Mouse (Mus musculus): Measurements from ENCODE around the gene Pear1. TPM values are rescaled to one million over a fixed set of nuclear protein-coding genes. Genes with fewer than 3 reads are reported as not detected.

The Pear1 gene
- polyA plus RNA-seq, 1 experiment from 2014 or later: 3.6 TPM

GRCm38 (mm10) chr3:87846186-87846585 lies 22.1 kb upstream of the Pear1 start:
- no peaks in the 10 kb centered on the region for H3K9me3 ChIP-seq (ENCODE audit: control insufficient read depth, low read length)
- WGBS: 63% methylated on average over 4 of the region's 4 CpGs
- no peaks in the 10 kb centered on the region for H3K27me3 ChIP-seq (ENCODE audit: control insufficient read depth, insufficient read depth, low read length)
- H3K4me3 ChIP-seq (ENCODE audit: low read depth, low read length): no peak overlapping the region
- no peaks in the 10 kb centered on the region for H3K4me1 ChIP-seq (ENCODE audit: control insufficient read depth, insufficient read depth, low read length)
- H3K9ac ChIP-seq (replicated peaks; ENCODE audit: low read depth, low read length): no peak overlapping the region
- no peaks in the 10 kb centered on the region for H3K36me3 ChIP-seq (ENCODE audit: control insufficient read depth, insufficient read depth, low read length)
- no peak overlapping the region for H3K27ac ChIP-seq (ENCODE audit: low read depth, low read length)
- H3K4me2 ChIP-seq (ENCODE audit: low read depth, low read length): no peak overlapping the region
- ATAC-seq (ENCODE audit: low read depth): no peak

- H3K27ac ChIP-seq (ENCODE audit: low read depth, low read length): no peak overlapping the region
- H3K27me3 ChIP-seq (ENCODE audit: control insufficient read depth, insufficient read depth, low read length): no peaks in the 10 kb centered on the region
- ATAC-seq (ENCODE audit: low read depth): no peak
- H3K9me3 ChIP-seq (ENCODE audit: control insufficient read depth, low read length): no peaks in the 10 kb centered on the region
- no peaks in the 10 kb centered on the region for H3K4me1 ChIP-seq (ENCODE audit: control insufficient read depth, insufficient read depth, low read length)
- no peak overlapping the region for H3K4me3 ChIP-seq (ENCODE audit: low read depth, low read length)
- H3K9ac ChIP-seq (replicated peaks; ENCODE audit: low read depth, low read length): no peak overlapping the region
- no peak overlapping the region for H3K4me2 ChIP-seq (ENCODE audit: low read depth, low read length)
- no peaks in the 10 kb centered on the region for H3K36me3 ChIP-seq (ENCODE audit: control insufficient read depth, insufficient read depth, low read length)
- WGBS: 88% methylated on average over 4 of the region's 4 CpGs
These were observed 20.9 kb upstream of the Pear1 start for GRCm38 (mm10) chr3:87844981-87845380.

- no peak overlapping the region for H3K4me2 ChIP-seq (ENCODE audit: low read depth, low read length)
- H3K4me1 ChIP-seq (ENCODE audit: control insufficient read depth, insufficient read depth, low read length): no peaks in the 10 kb centered on the region
- H3K9ac ChIP-seq (replicated peaks; ENCODE audit: low read depth, low read length): no peak overlapping the region
- H3K36me3 ChIP-seq (ENCODE audit: control insufficient read depth, insufficient read depth, low read length): no peaks in the 10 kb centered on the region
- no peaks in the 10 kb centered on the region for H3K27me3 ChIP-seq (ENCODE audit: control insufficient read depth, insufficient read depth, low read length)
- no peak overlapping the region for H3K27ac ChIP-seq (ENCODE audit: low read depth, low read length)
- H3K9me3 ChIP-seq (ENCODE audit: control insufficient read depth, low read length): no peaks in the 10 kb centered on the region
- ATAC-seq (ENCODE audit: low read depth): no peak
- H3K4me3 ChIP-seq (ENCODE audit: low read depth, low read length): no peak overlapping the region
These were observed 16.8 kb upstream of the Pear1 start for GRCm38 (mm10) chr3:87840858-87841257.

GRCm38 (mm10) chr3:87838622-87839021 lies 14.5 kb upstream of the Pear1 start:
- Histone ChIP-seq H3K4me2 (ENCODE audit: low read depth, low read length) (no peak overlapping the region), H3K36me3 (ENCODE audit: control insufficient read depth, insufficient read depth, low read length) (no peaks in the 10 kb centered on the region), H3K4me3 (ENCODE audit: low read depth, low read length) (no peak overlapping the region), H3K4me1 (ENCODE audit: control insufficient read depth, insufficient read depth, low read length) (no peaks in the 10 kb centered on the region), H3K27me3 (ENCODE audit: control insufficient read depth, insufficient read depth, low read length) (no peaks in the 10 kb centered on the region), H3K9ac (replicated peaks; ENCODE audit: low read depth, low read length) (no peak overlapping the region), H3K27ac (ENCODE audit: low read depth, low read length) (no peak overlapping the region), H3K9me3 (ENCODE audit: control insufficient read depth, low read length) (no peaks in the 10 kb centered on the region)
- WGBS: 0% methylated on average over 4 of the region's 4 CpGs
- no peak for ATAC-seq (ENCODE audit: low read depth)

GRCm38 (mm10) chr3:87833482-87833881 lies 9.4 kb upstream of the Pear1 start:
- ATAC-seq (ENCODE audit: low read depth): no peak
- no peak overlapping the region for H3K4me2 ChIP-seq (ENCODE audit: low read depth, low read length)
- no peaks in the 10 kb centered on the region for H3K27me3 ChIP-seq (ENCODE audit: control insufficient read depth, insufficient read depth, low read length)
- no peaks in the 10 kb centered on the region for H3K36me3 ChIP-seq (ENCODE audit: control insufficient read depth, insufficient read depth, low read length)
- H3K4me3 ChIP-seq (ENCODE audit: low read depth, low read length): no peak overlapping the region
- WGBS: 66% methylated on average over 5 of the region's 5 CpGs
- no peak overlapping the region for H3K27ac ChIP-seq (ENCODE audit: low read depth, low read length)
- no peaks in the 10 kb centered on the region for H3K4me1 ChIP-seq (ENCODE audit: control insufficient read depth, insufficient read depth, low read length)
- H3K9ac ChIP-seq (replicated peaks; ENCODE audit: low read depth, low read length): no peak overlapping the region
- no peaks in the 10 kb centered on the region for H3K9me3 ChIP-seq (ENCODE audit: control insufficient read depth, low read length)

GRCm38 (mm10) chr3:87832109-87832859 lies 8.2 kb upstream of the Pear1 start:
- H3K4me1 ChIP-seq (ENCODE audit: control insufficient read depth, insufficient read depth, low read length): no peaks in the 10 kb centered on the region
- no peak overlapping the region for H3K4me2 ChIP-seq (ENCODE audit: low read depth, low read length)
- no peak overlapping the region for H3K27ac ChIP-seq (ENCODE audit: low read depth, low read length)
- no peaks in the 10 kb centered on the region for H3K9me3 ChIP-seq (ENCODE audit: control insufficient read depth, low read length)
- H3K27me3 ChIP-seq (ENCODE audit: control insufficient read depth, insufficient read depth, low read length): no peaks in the 10 kb centered on the region
- no peak overlapping the region for H3K4me3 ChIP-seq (ENCODE audit: low read depth, low read length)
- H3K36me3 ChIP-seq (ENCODE audit: control insufficient read depth, insufficient read depth, low read length): no peaks in the 10 kb centered on the region
- WGBS: 88% methylated on average over 7 of the region's 7 CpGs
- ATAC-seq (ENCODE audit: low read depth): no peak
- H3K9ac ChIP-seq (replicated peaks; ENCODE audit: low read depth, low read length): no peak overlapping the region

GRCm38 (mm10) chr3:87829025-87829424 lies 4.9 kb upstream of the Pear1 start:
- Histone ChIP-seq H3K36me3 (ENCODE audit: control insufficient read depth, insufficient read depth, low read length) (no peaks in the 10 kb centered on the region), H3K4me3 (ENCODE audit: low read depth, low read length) (no peak overlapping the region), H3K4me2 (ENCODE audit: low read depth, low read length) (no peak overlapping the region), H3K4me1 (ENCODE audit: control insufficient read depth, insufficient read depth, low read length) (no peaks in the 10 kb centered on the region), H3K9ac (replicated peaks; ENCODE audit: low read depth, low read length) (no peak overlapping the region), H3K27me3 (ENCODE audit: control insufficient read depth, insufficient read depth, low read length) (no peaks in the 10 kb centered on the region), H3K27ac (ENCODE audit: low read depth, low read length) (no peak overlapping the region), H3K9me3 (ENCODE audit: control insufficient read depth, low read length) (no peaks in the 10 kb centered on the region)
- WGBS: 55% methylated on average over 10 of the region's 10 CpGs
- ATAC-seq (ENCODE audit: low read depth): no peak

GRCm38 (mm10) chr3:87828435-87828834 lies 4.3 kb upstream of the Pear1 start:
- ATAC-seq (ENCODE audit: low read depth): no peak
- 33% methylated on average over 4 of the region's 4 CpGs for WGBS
- H3K4me2 ChIP-seq (ENCODE audit: low read depth, low read length): no peak overlapping the region

GRCm38 (mm10) chr3:87818226-87818625 lies 5.9 kb downstream of the Pear1 start:
- H3K27me3 ChIP-seq (ENCODE audit: control insufficient read depth, insufficient read depth, low read length): no peaks in the 10 kb centered on the region
- no peak overlapping the region for H3K27ac ChIP-seq (ENCODE audit: low read depth, low read length)
- no peak overlapping the region for H3K4me3 ChIP-seq (ENCODE audit: low read depth, low read length)
- no peaks in the 10 kb centered on the region for H3K9me3 ChIP-seq (ENCODE audit: control insufficient read depth, low read length)
- H3K4me2 ChIP-seq (ENCODE audit: low read depth, low read length): no peak overlapping the region
- H3K9ac ChIP-seq (replicated peaks; ENCODE audit: low read depth, low read length): no peak overlapping the region
- H3K36me3 ChIP-seq (ENCODE audit: control insufficient read depth, insufficient read depth, low read length): no peaks in the 10 kb centered on the region
- no peaks in the 10 kb centered on the region for H3K4me1 ChIP-seq (ENCODE audit: control insufficient read depth, insufficient read depth, low read length)
- 43% methylated on average over 12 of the region's 12 CpGs for WGBS
- ATAC-seq (ENCODE audit: low read depth): no peak

More at GRCm38 (mm10) chr3:87828435-87828834, 4.3 kb upstream of the Pear1 start:
- no peak overlapping the region for H3K9ac ChIP-seq (replicated peaks; ENCODE audit: low read depth, low read length)
- no peaks in the 10 kb centered on the region for H3K9me3 ChIP-seq (ENCODE audit: control insufficient read depth, low read length)
- no peaks in the 10 kb centered on the region for H3K4me1 ChIP-seq (ENCODE audit: control insufficient read depth, insufficient read depth, low read length)
- no peak overlapping the region for H3K4me3 ChIP-seq (ENCODE audit: low read depth, low read length)
- no peaks in the 10 kb centered on the region for H3K27me3 ChIP-seq (ENCODE audit: control insufficient read depth, insufficient read depth, low read length)
- H3K27ac ChIP-seq (ENCODE audit: low read depth, low read length): no peak overlapping the region
- H3K36me3 ChIP-seq (ENCODE audit: control insufficient read depth, insufficient read depth, low read length): no peaks in the 10 kb centered on the region

All from neural tube, embryonic 14.5 days (tissue).